Mouse (Mus musculus) kidney, embryonic 15.5 days (tissue): ENCODE measurements around the gene Nr4a3. TPM values are rescaled to one million over a fixed set of nuclear protein-coding genes. Genes with fewer than 3 reads are reported as not detected.
A peak's percentile ranks its signal among the peaks of the same experiment; 100 is the strongest.

Experiments
- ATAC-seq: fragments of 200-750 bp; cut with Nextera tagmentation; replicated peaks from 2 replicates; pipeline ENCODE4 v1.8.0; 2017; ENCODE audit warnings: moderate TSS enrichment; ENCODE audit not compliant: low FRiP score
- H3K27ac ChIP-seq: fragments of 300-500 bp; sonication (generic); 2 replicates; pipeline ENCODE4 v1.5.1; 2015; ENCODE audit warnings: mild to moderate bottlenecking, inconsistent platforms
- H3K27me3 ChIP-seq: fragments of 300-500 bp; sonication (generic); 2 replicates; pipeline ENCODE4 v1.6.1; 2015; ENCODE audit warnings: inconsistent platforms
- H3K36me3 ChIP-seq: fragments of 300-500 bp; sonication (generic); 2 replicates; pipeline ENCODE4 v1.6.1; 2015; ENCODE audit warnings: inconsistent platforms
- H3K4me1 ChIP-seq: fragments of 300-500 bp; sonication (generic); 2 replicates; pipeline ENCODE4 v1.6.1; 2015; ENCODE audit warnings: inconsistent platforms
- H3K4me2 ChIP-seq: fragments of 300-500 bp; sonication (generic); 2 replicates; pipeline ENCODE4 v1.6.1; 2015; ENCODE audit warnings: moderate library complexity, mild to moderate bottlenecking, inconsistent platforms
- H3K4me3 ChIP-seq: fragments of 300-500 bp; sonication (generic); replicated peaks from 2 replicates; pipeline ENCODE4 v1.5.1; 2015; ENCODE audit warnings: mild to moderate bottlenecking, inconsistent platforms
- H3K9ac ChIP-seq: fragments of 300-500 bp; sonication (generic); 2 replicates; pipeline ENCODE4 v1.6.1; 2015; ENCODE audit warnings: mild to moderate bottlenecking, inconsistent platforms
- H3K9me3 ChIP-seq: fragments of 300-500 bp; sonication (generic); replicated peaks from 2 replicates; pipeline ENCODE4 v1.6.1; 2016; ENCODE audit warnings: inconsistent platforms
- WGBS: fragments of 180-500 bp; shearing (Covaris S2); methylation state at CpG from one replicate; pipeline ENCODE4 v1.1.7; 2015; ENCODE audit warnings: mixed read lengths; 5-methylcytosine and 5-hydroxymethylcytosine counted together
- polyA plus RNA-seq: library from polyadenylated mRNA; unstranded; fragments of >200 nt; fragmentation: Nextera tagmentation; extraction: Ambion mirVana; gene quantifications from 2 replicates; pipeline ENCODE4 v1.2.1, GENCODE M21; 2015

The Nr4a3 gene
- polyA plus RNA-seq, 1 experiment from 2014 or later = 0.13 TPM

GRCm38 (mm10) chr4:48079285-48080039 lies 34.5 kb downstream of the Nr4a3 start:
- Histone ChIP-seq H3K4me3 (no peak overlapping the region), H3K27me3 (no peaks in the 10 kb centered on the region), H3K9ac (no peak overlapping the region), H3K9me3 (no peaks in the 10 kb centered on the region), H3K4me2 (no peak overlapping the region), H3K36me3 (no peaks in the 10 kb centered on the region), H3K4me1 (peaks cover 22% of the 10 kb centered on the region), H3K27ac (no peak overlapping the region)
- WGBS = 56% methylated on average over 8 of the region's 8 CpGs
- no peak for ATAC-seq

DNA sequence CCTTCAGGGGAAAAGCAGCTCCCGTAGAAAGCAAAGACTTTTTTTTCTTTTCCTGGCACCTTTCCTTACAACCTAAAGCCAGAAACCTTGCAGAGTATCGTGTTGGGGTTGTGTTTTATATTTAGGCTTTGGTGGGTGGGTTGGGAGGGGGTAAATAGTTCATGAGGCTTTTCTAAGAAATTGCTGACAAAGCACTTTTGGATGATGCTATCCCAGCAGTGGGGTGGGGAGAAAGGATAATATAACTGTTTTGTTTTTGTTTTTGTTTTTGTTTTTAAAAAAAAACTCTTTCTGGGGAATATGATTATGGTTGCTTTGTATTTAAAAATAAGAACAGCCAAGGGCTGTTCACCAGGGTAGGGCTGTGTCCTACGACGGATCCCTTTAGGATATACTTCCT lies 38.5 kb downstream of the Nr4a3 start:
- no peak overlapping the region for H3K27ac ChIP-seq
- H3K4me3 ChIP-seq = no peak overlapping the region
- H3K9me3 ChIP-seq = no peaks in the 10 kb centered on the region
- no peak overlapping the region for H3K4me2 ChIP-seq
- no peaks in the 10 kb centered on the region for H3K27me3 ChIP-seq
- WGBS = 87% methylated on average over 4 of the region's 4 CpGs
- H3K36me3 ChIP-seq = no peaks in the 10 kb centered on the region
- H3K9ac ChIP-seq = no peak overlapping the region
- peaks cover 4% of the 10 kb centered on the region; the same call in 1 of the 2 replicates for H3K4me1 ChIP-seq
- no peak for ATAC-seq

- 72% methylated on average over 6 of the region's 6 CpGs for WGBS
Observed at GRCm38 (mm10) chr4:48086609-48087008, 41.7 kb downstream of the Nr4a3 start.

DNA sequence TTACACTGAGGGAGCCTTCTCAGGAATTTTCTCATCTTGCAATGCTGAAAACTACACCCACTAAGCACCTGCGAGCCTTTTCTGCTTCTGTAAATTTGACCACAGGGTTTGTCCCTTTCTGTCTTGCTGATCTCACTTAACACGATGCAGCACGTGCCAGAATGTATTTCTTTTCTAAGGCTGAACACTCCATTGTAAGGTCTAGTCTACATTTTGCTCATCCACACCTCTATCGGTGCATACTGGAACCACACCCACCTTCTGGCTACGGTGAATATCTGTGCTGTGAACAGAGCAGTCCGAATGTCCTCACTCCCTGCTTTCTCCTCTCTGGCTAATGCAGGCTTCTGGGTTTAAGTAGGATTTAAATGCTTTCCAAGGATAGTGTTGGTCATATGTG lies 42.5 kb downstream of the Nr4a3 start:
- H3K36me3 ChIP-seq = no peaks in the 10 kb centered on the region
- no peak overlapping the region for H3K4me2 ChIP-seq
- 89% methylated on average over 6 of the region's 6 CpGs for WGBS
- ATAC-seq = no peak
- H3K27me3 ChIP-seq = no peaks in the 10 kb centered on the region
- no peak overlapping the region for H3K9ac ChIP-seq
- no peak overlapping the region for H3K4me3 ChIP-seq
- H3K4me1 ChIP-seq = no peaks in the 10 kb centered on the region
- no peaks in the 10 kb centered on the region for H3K9me3 ChIP-seq
- H3K27ac ChIP-seq = no peak overlapping the region

More at GRCm38 (mm10) chr4:48086609-48087008, 41.7 kb downstream of the Nr4a3 start:
- no peaks in the 10 kb centered on the region for H3K36me3 ChIP-seq
- no peak overlapping the region for H3K4me2 ChIP-seq
- no peak for ATAC-seq
- no peaks in the 10 kb centered on the region for H3K27me3 ChIP-seq
- no peak overlapping the region for H3K4me3 ChIP-seq
- H3K27ac ChIP-seq = no peak overlapping the region
- no peaks in the 10 kb centered on the region for H3K9me3 ChIP-seq
- no peaks in the 10 kb centered on the region for H3K4me1 ChIP-seq
- no peak overlapping the region for H3K9ac ChIP-seq

GRCm38 (mm10) chr4:48093221-48093620 lies 48.3 kb downstream of the Nr4a3 start:
- Histone ChIP-seq H3K27ac (no peak overlapping the region), H3K36me3 (no peaks in the 10 kb centered on the region), H3K4me2 (no peak overlapping the region), H3K9me3 (no peaks in the 10 kb centered on the region), H3K4me1 (no peaks in the 10 kb centered on the region), H3K27me3 (no peaks in the 10 kb centered on the region), H3K9ac (no peak overlapping the region), H3K4me3 (no peak overlapping the region)
- 84% methylated on average over 3 of the region's 3 CpGs for WGBS
- no peak for ATAC-seq

GRCm38 (mm10) chr4:48100217-48100616 lies 55.3 kb downstream of the Nr4a3 start:
- ATAC-seq = no peak
- H3K27me3 ChIP-seq = no peaks in the 10 kb centered on the region
- WGBS = 84% methylated on average over 8 of the region's 8 CpGs
- H3K36me3 ChIP-seq = no peaks in the 10 kb centered on the region
- no peak overlapping the region for H3K27ac ChIP-seq
- H3K9me3 ChIP-seq = no peaks in the 10 kb centered on the region
- no peak overlapping the region for H3K9ac ChIP-seq
- no peak overlapping the region for H3K4me3 ChIP-seq
- no peaks in the 10 kb centered on the region for H3K4me1 ChIP-seq
- H3K4me2 ChIP-seq = no peak overlapping the region

- Histone ChIP-seq H3K9ac (no peak overlapping the region), H3K4me2 (no peak overlapping the region), H3K27ac (no peak overlapping the region), H3K4me3 (no peak overlapping the region), H3K4me1 (no peaks in the 10 kb centered on the region), H3K9me3 (no peaks in the 10 kb centered on the region), H3K27me3 (no peaks in the 10 kb centered on the region), H3K36me3 (no peaks in the 10 kb centered on the region)
- no peak for ATAC-seq
- 81% methylated on average over 2 of the region's 2 CpGs for WGBS
Observed at GRCm38 (mm10) chr4:48101981-48102380, 57.0 kb downstream of the Nr4a3 start.

DNA sequence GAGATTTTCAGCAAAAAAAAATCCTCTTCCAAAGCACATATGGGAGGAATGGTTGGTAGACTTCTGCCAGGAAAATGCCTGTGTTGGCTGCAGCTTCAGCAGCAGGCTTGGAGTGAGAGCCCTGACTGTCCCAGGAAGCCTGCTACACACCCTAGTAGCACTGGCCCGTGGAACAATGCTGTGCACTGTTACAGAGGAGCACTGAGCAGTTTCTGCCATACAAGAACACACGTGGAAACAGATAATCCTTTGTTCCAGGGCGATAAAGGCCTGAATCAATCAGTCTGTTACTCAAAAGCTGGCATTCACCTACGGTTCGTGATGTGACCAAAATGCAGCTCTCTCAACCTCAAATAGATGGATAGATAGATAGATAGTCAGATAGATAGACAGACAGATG lies 60.4 kb downstream of the Nr4a3 start:
- no peaks in the 10 kb centered on the region for H3K4me1 ChIP-seq
- WGBS = 81% methylated on average over 5 of the region's 5 CpGs
- no peak overlapping the region for H3K27ac ChIP-seq
- H3K9me3 ChIP-seq = no peaks in the 10 kb centered on the region
- no peaks in the 10 kb centered on the region for H3K36me3 ChIP-seq
- H3K9ac ChIP-seq = no peak overlapping the region
- no peak overlapping the region for H3K4me3 ChIP-seq
- H3K27me3 ChIP-seq = no peaks in the 10 kb centered on the region
- ATAC-seq = no peak
- no peak overlapping the region for H3K4me2 ChIP-seq

DNA sequence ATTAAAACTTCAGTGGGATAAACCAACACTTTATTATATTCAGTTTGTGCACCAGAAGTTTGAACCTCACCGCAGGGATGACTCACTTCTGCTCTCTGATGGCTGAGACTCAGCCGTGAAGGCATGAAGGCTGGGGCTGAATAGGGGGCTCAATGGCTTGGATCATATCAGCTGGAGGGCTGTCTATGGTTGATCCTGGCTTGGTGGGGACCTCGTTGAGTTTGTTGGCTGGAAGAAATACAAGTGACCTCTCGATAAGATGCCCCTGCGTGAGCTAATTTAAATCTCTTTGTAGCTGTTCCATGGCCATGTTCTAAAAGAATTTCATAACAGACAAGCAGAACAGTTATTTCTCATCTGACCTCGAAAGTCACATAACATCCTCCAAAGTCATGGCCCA lies 62.1 kb downstream of the Nr4a3 start:
- Histone ChIP-seq H3K9ac (no peak overlapping the region), H3K4me3 (no peak overlapping the region), H3K4me1 (no peaks in the 10 kb centered on the region), H3K4me2 (no peak overlapping the region), H3K27me3 (no peaks in the 10 kb centered on the region), H3K9me3 (no peaks in the 10 kb centered on the region), H3K36me3 (no peaks in the 10 kb centered on the region), H3K27ac (no peak overlapping the region)
- 84% methylated on average over 6 of the region's 6 CpGs for WGBS
- no peak for ATAC-seq

DNA sequence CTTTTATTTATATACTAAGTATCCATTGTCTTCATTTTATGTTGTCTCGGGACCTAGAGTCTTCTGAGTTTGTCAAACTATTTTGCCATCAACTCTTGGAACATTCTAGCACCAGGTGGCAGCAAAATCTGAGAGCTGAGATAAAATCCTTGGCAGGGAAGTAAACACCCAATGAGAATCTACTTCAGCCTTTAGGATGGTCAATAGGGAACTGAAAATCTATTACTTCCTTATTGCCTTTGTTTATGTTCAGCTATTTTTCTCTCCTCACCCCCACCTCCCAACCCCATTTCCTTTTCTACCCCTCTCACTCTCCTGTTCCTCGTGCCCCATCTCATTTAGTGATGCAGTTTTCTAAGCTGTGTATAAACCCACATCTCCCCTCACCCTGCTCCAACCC lies 63.6 kb downstream of the Nr4a3 start:
- no peak overlapping the region for H3K27ac ChIP-seq
- ATAC-seq = no peak
- no peaks in the 10 kb centered on the region for H3K27me3 ChIP-seq
- no peaks in the 10 kb centered on the region for H3K9me3 ChIP-seq
- no peaks in the 10 kb centered on the region for H3K4me1 ChIP-seq
- no peak overlapping the region for H3K4me2 ChIP-seq
- H3K9ac ChIP-seq = no peak overlapping the region
- no peak overlapping the region for H3K4me3 ChIP-seq
- no peaks in the 10 kb centered on the region for H3K36me3 ChIP-seq
- 72% methylated on average over 2 of the region's 2 CpGs for WGBS

GRCm38 (mm10) chr4:48110331-48110730 lies 65.4 kb downstream of the Nr4a3 start:
- no peak for ATAC-seq
- H3K27ac ChIP-seq = no peak overlapping the region
- no peaks in the 10 kb centered on the region for H3K4me1 ChIP-seq
- no peaks in the 10 kb centered on the region for H3K36me3 ChIP-seq
- no peak overlapping the region for H3K4me2 ChIP-seq
- no peak overlapping the region for H3K4me3 ChIP-seq
- H3K9me3 ChIP-seq = no peaks in the 10 kb centered on the region
- H3K9ac ChIP-seq = no peak overlapping the region
- no peaks in the 10 kb centered on the region for H3K27me3 ChIP-seq
- WGBS = 80% methylated on average over 3 of the region's 3 CpGs

DNA sequence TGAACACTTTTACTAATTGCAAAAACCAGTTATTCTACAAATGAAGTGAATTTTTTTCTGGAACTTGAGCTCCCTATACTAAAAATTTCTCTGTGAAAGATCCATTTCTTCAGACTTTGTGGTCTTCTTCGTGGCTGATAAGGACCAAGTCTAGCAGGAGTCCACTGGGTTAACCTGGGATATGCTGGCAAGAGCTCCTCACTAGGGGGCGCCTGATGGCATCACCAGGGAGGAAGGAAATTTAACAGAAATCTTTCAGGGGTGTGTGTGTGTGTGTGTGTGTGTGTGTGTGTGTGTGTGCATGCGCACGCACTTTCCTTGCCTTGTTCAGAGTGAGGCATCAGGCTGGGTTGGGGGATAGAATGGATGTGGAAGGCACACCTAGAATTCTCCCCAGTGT lies 71.2 kb downstream of the Nr4a3 start:
- no peaks in the 10 kb centered on the region for H3K9me3 ChIP-seq
- no peaks in the 10 kb centered on the region for H3K36me3 ChIP-seq
- H3K4me1 ChIP-seq = no peaks in the 10 kb centered on the region
- H3K27me3 ChIP-seq = no peaks in the 10 kb centered on the region
- no peak for ATAC-seq
- H3K4me3 ChIP-seq = no peak overlapping the region
- no peak overlapping the region for H3K27ac ChIP-seq
- H3K4me2 ChIP-seq = no peak overlapping the region
- no peak overlapping the region for H3K9ac ChIP-seq
- 67% methylated on average over 4 of the region's 4 CpGs for WGBS

DNA sequence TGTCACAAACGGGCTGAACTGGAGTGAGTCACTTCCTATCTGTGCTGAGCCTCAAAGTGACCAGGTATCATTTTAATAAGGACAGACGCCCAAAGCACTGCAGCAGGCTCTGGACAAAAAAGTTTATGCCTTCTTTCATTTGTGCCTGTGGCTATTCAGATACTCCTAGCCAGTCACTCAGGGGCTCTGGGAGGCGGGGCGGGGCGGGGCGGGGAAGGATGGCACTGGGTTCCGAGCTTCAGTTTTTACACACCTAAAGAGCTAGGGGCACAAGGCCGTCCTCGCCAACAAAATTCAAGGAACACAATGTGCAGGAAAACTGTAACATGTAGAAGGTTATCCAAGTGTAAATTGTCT lies 79.4 kb downstream of the Nr4a3 start:
- H3K9me3 ChIP-seq = no peaks in the 10 kb centered on the region
- H3K9ac ChIP-seq = peak overlapping the region; percentile 85
- H3K27ac ChIP-seq = no peak overlapping the region
- no peaks in the 10 kb centered on the region for H3K36me3 ChIP-seq
- H3K4me2 ChIP-seq = peak overlapping the region; percentile 86
- H3K4me1 ChIP-seq = peaks cover 3% of the 10 kb centered on the region; the same call in 1 of the 2 replicates
- WGBS = 4% methylated on average over 9 of the region's 9 CpGs
- H3K27me3 ChIP-seq = peaks cover 7% of the 10 kb centered on the region; the same call in 1 of the 2 replicates
- peak overlapping the region; percentile 85 for H3K4me3 ChIP-seq
- peak; percentile 94 for ATAC-seq
